Mouse (Mus musculus) stomach, embryonic 14.5 days (tissue): ENCODE measurements around the gene Nme4. TPM values are rescaled to one million over a fixed set of nuclear protein-coding genes. Genes with fewer than 3 reads are reported as not detected.
A peak's percentile ranks its signal among the peaks of the same experiment; 100 is the strongest.

Source experiments
- ATAC-seq: fragments of 200-750 bp; cut with Nextera tagmentation; 2 replicates; pipeline ENCODE4 v1.8.0; 2017; ENCODE audit warnings: low read depth, moderate TSS enrichment; ENCODE audit not compliant: insufficient number of reproducible peaks, insufficient read depth, low FRiP score
- H3K27ac ChIP-seq: fragments of 300-500 bp; sonication (generic); 2 replicates; pipeline ENCODE4 v1.5.1; 2014; ENCODE audit warnings: mild to moderate bottlenecking, low read length, moderate library complexity, mixed read lengths
- H3K27me3 ChIP-seq: fragments of 300-500 bp; sonication (generic); 2 replicates; pipeline ENCODE4 v1.6.1; 2014; ENCODE audit warnings: low read length, control low read depth, mixed read lengths; ENCODE audit not compliant: control insufficient read depth, insufficient read depth
- H3K36me3 ChIP-seq: fragments of 300-500 bp; sonication (generic); 2 replicates; pipeline ENCODE4 v1.6.1; 2014; ENCODE audit warnings: mild to moderate bottlenecking, control low read depth, low read length, moderate library complexity, mixed read lengths; ENCODE audit not compliant: control insufficient read depth, insufficient read depth
- H3K4me1 ChIP-seq: fragments of 300-500 bp; sonication (generic); 2 replicates; pipeline ENCODE4 v1.6.1; 2014; ENCODE audit warnings: low read length, control low read depth, mixed read lengths; ENCODE audit not compliant: control insufficient read depth, insufficient read depth
- H3K4me2 ChIP-seq: fragments of 300-500 bp; sonication (generic); replicated peaks from 2 replicates; pipeline ENCODE4 v1.6.1; 2014; ENCODE audit warnings: low read depth, low read length, control low read depth
- H3K4me3 ChIP-seq: fragments of 300-500 bp; sonication (generic); 2 replicates; pipeline ENCODE4 v1.5.1; 2014; ENCODE audit warnings: low read depth, low read length, control low read depth
- H3K9ac ChIP-seq: fragments of 300-500 bp; sonication (generic); replicated peaks from 2 replicates; pipeline ENCODE4 v1.6.1; 2014; ENCODE audit warnings: low read depth, mild to moderate bottlenecking, control low read depth, low read length, moderate library complexity, mixed read lengths
- H3K9me3 ChIP-seq: fragments of 300-500 bp; sonication (generic); 2 replicates; pipeline ENCODE4 v1.6.1; 2016; ENCODE audit warnings: low read depth, low read length, control low read depth; ENCODE audit not compliant: control insufficient read depth
- WGBS: fragments of 180-500 bp; shearing (Covaris S2); extraction: QIAGEN DNeasy Blood & Tissue Kit; methylation state at CpG from one replicate; pipeline ENCODE4 v1.1.7; 2014; 5-methylcytosine and 5-hydroxymethylcytosine counted together
- polyA plus RNA-seq: library from polyadenylated mRNA; unstranded; fragments of >200 nt; fragmentation: Nextera tagmentation; extraction: Ambion mirVana; gene quantifications from 2 replicates; pipeline ENCODE4 v1.2.1, GENCODE M21; 2014

Gene Nme4
- 90.7 and 96.5 TPM in 2 replicates for polyA plus RNA-seq

GRCm38 (mm10) chr17:26095121-26095740 is at the start of gene Nme4:
TSS of gene Nme4 (minus strand) at chr17:26095602.
- ATAC-seq = peak; percentile 66; the same call in 1 of the 2 replicates
- no peaks in the 10 kb centered on the region for H3K36me3 ChIP-seq
- H3K4me2 ChIP-seq = peak within 1 kb of the TSS; percentile 73
- no peaks in the 10 kb centered on the region for H3K27me3 ChIP-seq
- peak within 1 kb of the TSS; percentile 63 for H3K4me3 ChIP-seq
- 2% methylated on average over 47 of the region's 47 CpGs for WGBS
- H3K27ac ChIP-seq = peak within 1 kb of the TSS; percentile 69
- H3K9ac ChIP-seq = peak within 1 kb of the TSS; percentile 80
- H3K4me1 ChIP-seq = 0 out of 2 replicates have a peak, but pooled peaks cover 8% of the 10 kb centered on the region
- H3K9me3 ChIP-seq = no peaks in the 10 kb centered on the region

GRCm38 (mm10) chr17:26143386-26143785 is 48.0 kb upstream of the Nme4 start:
- H3K4me3 ChIP-seq = no peak overlapping the region
- ATAC-seq = no peak
- no peaks in the 10 kb centered on the region for H3K27me3 ChIP-seq
- no peak overlapping the region for H3K4me2 ChIP-seq
- H3K36me3 ChIP-seq = peaks cover 24% of the 10 kb centered on the region
- peaks cover 10% of the 10 kb centered on the region; the same call in 1 of the 2 replicates for H3K4me1 ChIP-seq
- H3K9ac ChIP-seq = no peak overlapping the region
- WGBS = 93% methylated on average over 5 of the region's 5 CpGs
- H3K9me3 ChIP-seq = no peaks in the 10 kb centered on the region
- H3K27ac ChIP-seq = no peak overlapping the region

GRCm38 (mm10) chr17:26142796-26143195 is 47.4 kb upstream of the Nme4 start:
- no peaks in the 10 kb centered on the region for H3K9me3 ChIP-seq
- no peak overlapping the region for H3K4me2 ChIP-seq
- ATAC-seq = no peak
- peaks cover 12% of the 10 kb centered on the region; the same call in 1 of the 2 replicates for H3K4me1 ChIP-seq
- peaks cover 24% of the 10 kb centered on the region for H3K36me3 ChIP-seq
- no peaks in the 10 kb centered on the region for H3K27me3 ChIP-seq
- WGBS = 86% methylated on average over 4 of the region's 4 CpGs
- no peak overlapping the region for H3K4me3 ChIP-seq
- no peak overlapping the region for H3K27ac ChIP-seq
- no peak overlapping the region for H3K9ac ChIP-seq

- Histone ChIP-seq H3K27me3 (no peaks in the 10 kb centered on the region), H3K4me3 (peak overlapping the region; percentile 79), H3K9ac (peak overlapping the region; percentile 97), H3K9me3 (no peaks in the 10 kb centered on the region), H3K4me1 (peaks cover 13% of the 10 kb centered on the region; the same call in 1 of the 2 replicates), H3K27ac (peak overlapping the region; percentile 91), H3K4me2 (peak overlapping the region; percentile 81), H3K36me3 (peaks cover 12% of the 10 kb centered on the region)
- ATAC-seq = peak; percentile 60
- WGBS = under 1% methylated on average over 56 of the region's 58 CpGs
Measured at GRCm38 (mm10) chr17:26138901-26139381, 43.5 kb upstream of the Nme4 start.

- H3K27me3 ChIP-seq = no peaks in the 10 kb centered on the region
- peak within 1 kb of the TSS; percentile 79 for H3K4me3 ChIP-seq
- peak within 1 kb of the TSS; percentile 81 for H3K4me2 ChIP-seq
- H3K4me1 ChIP-seq = peaks cover 13% of the 10 kb centered on the region; the same call in 1 of the 2 replicates
- peaks cover 7% of the 10 kb centered on the region for H3K36me3 ChIP-seq
- ATAC-seq = peak; percentile 98
- peak within 1 kb of the TSS; percentile 97 for H3K9ac ChIP-seq
- no peaks in the 10 kb centered on the region for H3K9me3 ChIP-seq
- WGBS = 1% methylated on average over 42 of the region's 42 CpGs
- peak within 1 kb of the TSS; percentile 91 for H3K27ac ChIP-seq
Measured at GRCm38 (mm10) chr17:26138239-26138836, 42.9 kb upstream of the Nme4 start, which contains the start of gene Axin1. TSS of gene Axin1 (plus strand) at chr17:26138688.

- H3K4me2 ChIP-seq = peak overlapping the region; percentile 81
- peak overlapping the region; percentile 31; the same call in 1 of the 2 replicates for H3K9ac ChIP-seq
- WGBS = 68% methylated on average over 2 of the region's 2 CpGs
- no peaks in the 10 kb centered on the region for H3K9me3 ChIP-seq
- H3K4me1 ChIP-seq = peaks cover 13% of the 10 kb centered on the region; the same call in 1 of the 2 replicates
- no peak for ATAC-seq
- H3K36me3 ChIP-seq = peaks cover 1% of the 10 kb centered on the region
- H3K27me3 ChIP-seq = no peaks in the 10 kb centered on the region
- peak overlapping the region; percentile 79; the same call in 1 of the 2 replicates for H3K4me3 ChIP-seq
- H3K27ac ChIP-seq = peak overlapping the region; percentile 52; the same call in 1 of the 2 replicates
Measured at GRCm38 (mm10) chr17:26137751-26138130, 42.3 kb upstream of the Nme4 start.

GRCm38 (mm10) chr17:26137106-26137750 is 41.8 kb upstream of the Nme4 start:
- Histone ChIP-seq H3K27ac (no peak overlapping the region), H3K9ac (no peak overlapping the region), H3K36me3 (no peaks in the 10 kb centered on the region; the same call in 1 of the 2 replicates), H3K27me3 (no peaks in the 10 kb centered on the region), H3K4me3 (no peak overlapping the region), H3K4me1 (peaks cover 13% of the 10 kb centered on the region; the same call in 1 of the 2 replicates), H3K9me3 (no peaks in the 10 kb centered on the region), H3K4me2 (no peak overlapping the region)
- no peak for ATAC-seq
- WGBS = 86% methylated on average over 11 of the region's 11 CpGs
